In the genomic region with DNA sequence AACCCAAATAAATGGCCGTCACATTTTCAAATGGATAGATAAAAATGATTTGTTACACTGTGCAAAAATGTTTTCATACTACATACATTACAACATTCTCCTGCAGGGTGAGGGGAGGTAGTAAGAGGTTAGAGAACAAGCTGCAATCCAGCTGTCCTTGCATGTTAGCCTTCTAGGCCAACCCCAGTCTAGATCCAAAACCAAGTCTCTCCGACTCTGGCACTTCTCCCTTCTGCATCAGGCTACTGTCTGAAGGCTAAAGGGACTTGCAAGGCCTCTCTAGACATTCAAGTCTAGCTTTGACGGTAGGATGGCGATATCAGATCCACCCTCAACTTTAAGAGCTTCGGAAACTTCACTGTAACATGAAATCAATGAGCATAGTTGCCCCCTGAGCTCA, we compare ENCODE assay signal across 8 mouse cellular contexts.
"Had no signal": no experiment of that assay in that cellular context is flagged by ENCODE, and none has a peak within 500 bp of the region (broad histone marks: within the 10 kb centered on the region; RNA-seq: fewer than 3 reads in every experiment).

No protein-coding gene starts in this region.

- DNase-seq: gastrocnemius, postnatal 10 days; gastrocnemius, postnatal 25 days; heart, postnatal 4 days; kidney, adult 18-20 months; kidney, adult 8-10 months; kidney, postnatal 14 days; liver; liver, embryonic 13.5 days had no signal
